Mouse (Mus musculus) induced T-regulatory cell, adult 2 months (primary cell): Measurements from ENCODE around the gene Akap1.

ENCODE experiments used
- DNase-seq: peaks from one replicate; pipeline ENCODE4 v3.0.0-alpha.2; 2012; ENCODE audit warnings: low read depth

The Akap1 gene

GRCm38 (mm10) chr11:88782531-88782930 lies 81.9 kb downstream of the Akap1 start:
- no peak for DNase-seq
